Mouse (Mus musculus) urinary bladder, adult 2 months (tissue): ENCODE data around the gene Wwox. TPM values are rescaled to one million over a fixed set of nuclear protein-coding genes. Genes with fewer than 3 reads are reported as not detected.

Experiments
- DNase-seq: peaks from one replicate; pipeline ENCODE4 v3.0.0; 2022; ENCODE audit warnings: low spot score
- polyA plus RNA-seq: library from polyadenylated mRNA; depleted of rRNA; stranded (reverse); fragments of >200 nt; gene quantifications from 2 replicates; pipeline ENCODE4 v1.2.3, GENCODE M21; 2012

The Wwox gene
- polyA plus RNA-seq, 1 experiment, result 7.9 TPM

DNA sequence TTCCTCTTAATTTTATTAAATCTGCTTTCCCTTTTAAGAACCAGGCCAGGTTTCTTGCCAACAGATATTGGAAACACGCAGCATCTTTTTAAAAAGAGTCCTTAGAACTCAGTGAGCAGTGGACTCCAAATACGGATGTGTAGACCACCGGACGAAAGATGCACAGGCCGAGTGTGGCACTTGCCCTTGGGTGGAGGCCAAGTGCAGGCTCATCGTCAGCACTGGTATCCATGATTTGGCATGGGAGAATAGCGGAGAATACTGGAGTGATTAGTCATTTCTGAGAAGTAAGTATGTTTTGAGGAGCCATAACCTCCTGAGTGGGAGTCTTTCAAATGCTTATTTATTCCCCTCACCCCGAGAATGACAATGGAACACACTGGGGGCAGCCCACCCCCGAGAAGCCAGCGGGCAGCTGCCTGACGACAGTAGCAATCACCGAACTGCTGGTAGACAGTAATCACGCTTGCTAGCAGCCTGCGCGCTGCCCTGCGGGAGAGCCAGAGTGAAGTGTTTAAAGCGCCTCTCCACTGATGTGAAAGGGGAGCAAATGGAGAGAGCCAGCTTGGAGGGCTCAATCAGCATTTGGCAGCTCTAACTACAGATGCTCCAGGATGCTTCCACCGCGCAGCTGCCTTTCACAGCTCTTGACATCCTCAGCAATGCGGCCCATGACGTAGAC is 29.2 kb downstream of the Wwox start:
- no peak for DNase-seq

DNA sequence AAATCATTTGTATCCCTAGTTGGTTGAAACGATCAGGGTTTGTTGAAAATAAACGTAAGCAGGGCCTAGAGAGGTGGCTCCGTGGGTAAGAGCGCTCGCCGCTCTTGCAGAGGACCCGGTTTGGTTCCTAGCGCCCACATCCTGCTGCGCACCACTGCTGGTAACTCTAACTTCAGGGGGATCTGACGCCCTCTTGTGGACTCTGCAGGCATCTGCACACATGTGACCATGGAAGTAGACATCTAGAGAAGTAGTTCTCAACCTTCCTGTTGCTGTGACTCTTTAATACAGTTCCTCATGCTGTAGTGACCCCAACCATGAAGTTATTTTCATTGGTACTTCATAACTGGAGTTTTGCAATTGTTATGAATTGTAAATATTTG is 29.7 kb downstream of the Wwox start:
- DNase-seq, result no peak

- no peak for DNase-seq
Observed at GRCm38 (mm10) chr8:114473546-114473945, 34.1 kb downstream of the Wwox start.

GRCm38 (mm10) chr8:114476919-114477318 is 37.5 kb downstream of the Wwox start:
- no peak for DNase-seq

GRCm38 (mm10) chr8:114477790-114478189 is 38.3 kb downstream of the Wwox start:
- DNase-seq, result no peak

DNA sequence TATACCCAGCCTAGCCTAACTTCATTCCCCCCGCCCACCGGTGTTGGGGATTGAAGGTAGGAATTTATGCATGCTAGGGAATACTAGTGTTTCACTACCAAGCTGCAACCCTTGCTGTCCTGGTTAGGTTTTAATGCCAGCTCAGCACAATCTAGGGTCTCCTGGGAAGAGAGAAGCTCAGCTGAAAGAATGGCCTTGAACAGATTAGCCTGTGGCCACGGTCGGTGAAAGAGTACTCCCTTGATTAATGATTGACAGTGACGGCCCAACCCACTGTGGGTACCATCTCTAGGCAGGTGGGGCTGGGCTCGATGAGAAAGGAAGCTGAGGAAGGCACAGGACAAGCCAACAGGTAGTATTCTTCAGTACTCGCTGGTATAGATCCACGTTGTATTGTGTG is 40.3 kb downstream of the Wwox start:
- no peak for DNase-seq

DNA sequence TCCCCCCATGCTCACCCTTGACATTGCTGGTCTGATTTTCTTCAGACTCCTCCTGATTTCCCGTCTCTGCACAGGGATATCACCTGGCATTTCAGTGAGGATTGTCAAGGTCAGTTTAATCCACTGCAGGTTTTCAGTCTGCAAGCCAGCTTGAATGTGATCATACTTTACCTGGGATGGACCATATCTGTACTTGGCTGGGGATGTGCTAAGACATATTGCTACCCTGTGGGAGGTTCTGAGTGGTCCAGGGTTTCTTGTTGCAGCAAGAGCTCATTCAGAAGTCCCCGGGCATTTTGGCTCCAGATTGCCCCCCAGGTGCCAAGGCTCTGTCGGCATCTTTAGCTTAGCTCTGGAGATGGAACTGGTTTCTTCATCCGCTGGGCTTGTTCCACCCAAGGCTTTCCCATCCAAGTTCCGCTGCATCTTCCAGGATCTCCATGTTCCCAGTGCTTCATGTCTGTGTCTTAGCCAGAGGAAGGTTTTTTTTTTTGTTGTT is 52.3 kb downstream of the Wwox start:
- DNase-seq, result no peak

DNA sequence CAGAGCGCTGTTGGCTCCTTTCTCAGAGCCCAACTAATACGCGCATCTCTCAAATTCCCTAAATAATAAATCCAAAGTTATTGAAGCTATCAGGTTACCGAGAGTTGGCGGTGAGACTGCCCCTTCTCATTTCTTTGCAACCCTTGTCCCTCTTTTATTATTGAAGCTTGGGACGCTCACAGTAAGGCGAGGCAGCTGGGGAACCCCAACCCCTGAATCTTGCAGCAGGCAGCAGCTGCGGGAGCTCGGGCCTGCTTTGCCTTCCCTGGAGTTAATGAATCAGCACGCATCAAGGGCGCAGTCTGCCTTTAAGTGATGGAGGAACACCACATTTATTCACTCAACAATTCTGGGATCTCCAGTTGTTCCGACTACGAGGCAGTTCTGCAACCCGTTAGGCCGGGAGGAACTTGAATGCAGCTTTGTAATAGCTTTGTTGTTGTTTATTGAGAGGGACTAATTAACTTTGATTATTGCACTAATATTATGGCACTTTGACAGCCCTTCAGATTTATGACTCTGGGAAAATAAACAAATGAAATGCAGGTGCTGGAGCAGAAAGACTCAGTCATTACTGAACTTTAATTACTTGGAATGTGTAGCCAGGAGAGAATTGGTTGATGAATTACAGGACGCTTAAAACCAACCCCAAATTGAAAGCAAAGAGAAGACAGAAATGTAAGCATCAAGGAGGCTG is 60.1 kb downstream of the Wwox start:
- no peak for DNase-seq

- DNase-seq, result no peak
Observed at GRCm38 (mm10) chr8:114501906-114502305, 62.5 kb downstream of the Wwox start.

- DNase-seq, result no peak
Observed at GRCm38 (mm10) chr8:114503196-114503595, 63.7 kb downstream of the Wwox start.

DNA sequence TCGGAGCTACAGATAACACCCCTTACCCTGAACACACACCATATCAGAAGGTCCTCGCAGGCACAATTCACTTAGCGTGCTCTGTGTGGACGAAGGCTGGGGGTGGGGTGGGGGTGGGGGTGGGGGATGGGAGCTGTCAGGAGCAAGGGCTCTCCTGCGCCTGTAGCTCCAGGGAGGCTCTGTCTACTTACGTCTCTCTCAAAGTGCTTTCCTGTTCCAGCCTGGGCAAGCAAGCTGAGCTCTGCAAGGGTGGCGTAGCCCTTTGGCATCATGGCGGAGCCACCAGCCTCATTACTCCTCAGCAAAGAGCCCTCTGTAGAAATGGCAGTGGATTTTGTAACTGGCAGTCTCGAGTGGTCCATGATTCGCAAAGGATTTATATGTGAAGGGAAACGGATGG is 65.4 kb downstream of the Wwox start:
- no peak for DNase-seq

GRCm38 (mm10) chr8:114505351-114506347 is 66.2 kb downstream of the Wwox start:
- no peak for DNase-seq

- no peak for DNase-seq
Observed at GRCm38 (mm10) chr8:114507404-114507803, 67.9 kb downstream of the Wwox start.

DNA sequence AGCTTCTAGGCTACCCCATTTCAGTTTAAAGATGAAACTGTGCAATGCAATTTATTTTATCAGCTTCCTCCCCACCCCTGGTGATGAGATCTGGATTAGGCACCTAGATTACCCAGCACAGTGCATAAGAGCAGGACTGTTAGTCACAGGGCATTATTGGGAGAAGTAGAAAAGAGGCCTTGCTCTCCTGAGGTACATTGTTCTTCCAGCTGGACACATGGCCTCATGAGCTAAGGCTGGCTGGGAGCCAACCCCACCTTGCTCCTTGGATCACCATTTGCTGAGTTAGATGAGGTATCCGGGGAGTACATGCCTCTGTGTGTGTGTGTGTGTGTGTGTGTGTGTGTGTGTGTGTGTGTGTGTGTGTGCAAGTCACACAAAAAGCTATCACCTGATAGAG is 70.8 kb downstream of the Wwox start:
- no peak for DNase-seq

DNA sequence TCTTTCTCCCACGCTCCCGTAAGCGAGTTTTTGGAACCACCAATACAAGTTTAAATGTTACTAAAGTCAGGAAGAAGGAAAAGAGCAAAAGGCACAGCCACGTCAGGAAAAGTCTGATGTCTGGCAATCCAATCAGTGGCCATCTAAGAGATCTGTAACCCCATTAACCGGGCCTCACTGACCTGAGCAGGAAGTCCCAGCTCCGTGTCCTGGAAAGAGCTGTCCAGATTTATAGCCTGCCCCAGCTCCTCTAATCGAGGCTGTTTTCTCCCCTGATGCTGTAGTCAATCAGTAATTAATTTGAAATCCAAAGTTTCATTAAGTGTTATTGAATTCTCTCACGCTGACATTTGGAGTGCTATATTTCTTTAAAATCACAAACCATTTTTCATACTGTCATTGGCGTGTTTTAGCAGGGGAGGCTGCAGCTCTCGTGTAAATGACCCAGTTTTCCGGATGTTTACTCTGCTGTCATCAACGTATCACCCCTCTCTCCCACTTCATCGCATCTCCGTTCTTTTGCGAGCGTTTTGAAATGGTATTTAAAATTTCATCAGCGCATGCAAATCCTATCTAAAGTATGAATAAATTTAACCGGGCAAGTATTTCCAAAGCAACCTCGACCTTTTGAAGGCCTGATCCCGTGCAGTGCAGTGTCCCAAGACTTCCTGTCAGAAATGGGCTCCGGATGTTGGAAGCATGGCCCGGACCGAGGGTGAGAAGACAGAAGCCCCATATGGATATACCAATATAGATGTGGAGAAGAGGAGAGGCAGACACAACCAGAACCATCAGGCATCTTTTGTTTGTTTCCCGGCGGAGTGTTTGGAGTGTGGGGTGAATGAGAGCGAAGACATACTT is 72.8 kb downstream of the Wwox start:
- DNase-seq, result no peak

DNA sequence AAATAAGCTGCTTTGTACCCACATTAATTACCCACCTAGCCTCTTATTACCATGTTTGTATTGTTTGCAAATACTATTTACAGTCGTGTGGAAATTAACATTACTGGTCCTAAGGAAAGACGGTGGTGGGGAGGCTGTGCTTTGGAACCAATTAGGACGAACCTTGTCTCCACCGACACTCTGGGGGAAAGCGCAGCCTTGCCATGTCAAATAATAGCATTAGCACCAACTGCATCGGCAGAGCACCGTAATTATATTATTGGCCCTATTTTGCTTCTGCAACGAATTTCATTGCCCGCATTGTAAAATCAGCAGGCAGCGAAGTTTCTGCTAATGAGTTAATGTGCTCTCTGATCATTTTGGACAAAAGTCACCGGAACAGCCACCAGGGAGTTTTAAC is 75.2 kb downstream of the Wwox start:
- DNase-seq, result no peak

DNA sequence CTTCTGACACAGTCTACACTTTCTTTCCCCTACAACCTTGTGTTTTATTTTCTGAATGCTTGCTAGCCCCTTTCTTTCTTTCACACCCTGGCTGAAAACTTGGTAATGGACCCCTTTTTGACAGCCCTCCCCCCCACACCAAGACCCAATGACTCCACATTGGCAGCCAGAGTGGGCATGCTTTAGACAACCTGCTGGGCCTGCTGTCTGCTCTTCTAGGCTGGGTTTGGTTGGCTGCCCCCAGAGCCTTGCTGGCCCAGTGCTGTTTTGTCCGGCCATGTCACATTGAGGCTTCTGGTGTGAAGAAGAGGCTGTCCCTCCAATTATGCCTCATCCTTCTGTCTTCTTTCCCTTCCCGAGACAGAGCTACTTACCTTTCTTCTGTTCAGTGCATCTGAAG is 83.6 kb downstream of the Wwox start:
- no peak for DNase-seq

DNA sequence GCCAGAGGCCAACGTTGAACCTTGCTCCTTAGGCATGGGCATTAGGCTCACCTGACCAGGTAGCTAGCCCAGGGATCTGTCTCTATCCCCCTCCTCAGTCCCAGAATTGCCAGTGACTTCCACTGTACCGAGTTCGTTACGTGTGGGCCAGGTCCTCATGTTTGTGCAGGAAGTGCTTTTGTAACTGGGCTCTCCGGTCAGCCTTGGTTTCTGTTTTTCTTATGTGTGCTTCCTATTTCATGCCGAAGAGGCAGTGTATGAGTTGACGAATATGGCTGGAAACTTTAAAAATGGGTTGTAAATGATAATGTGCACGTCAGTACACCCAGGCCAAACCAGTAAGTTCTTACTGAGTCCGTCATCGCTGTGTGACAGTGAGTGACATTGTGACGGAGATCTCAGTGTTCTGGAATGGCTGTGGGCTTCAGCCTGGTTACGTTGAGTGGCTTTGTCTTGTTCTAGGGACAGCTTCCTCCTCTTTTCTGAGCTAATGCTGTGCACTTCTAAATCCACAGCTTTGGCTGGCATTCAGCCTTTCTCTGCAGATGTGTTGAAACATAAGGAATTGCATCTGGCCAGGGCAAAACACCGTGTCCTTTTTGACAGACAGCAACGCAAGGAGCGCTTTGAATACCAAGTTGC is 87.3 kb downstream of the Wwox start:
- no peak for DNase-seq

DNA sequence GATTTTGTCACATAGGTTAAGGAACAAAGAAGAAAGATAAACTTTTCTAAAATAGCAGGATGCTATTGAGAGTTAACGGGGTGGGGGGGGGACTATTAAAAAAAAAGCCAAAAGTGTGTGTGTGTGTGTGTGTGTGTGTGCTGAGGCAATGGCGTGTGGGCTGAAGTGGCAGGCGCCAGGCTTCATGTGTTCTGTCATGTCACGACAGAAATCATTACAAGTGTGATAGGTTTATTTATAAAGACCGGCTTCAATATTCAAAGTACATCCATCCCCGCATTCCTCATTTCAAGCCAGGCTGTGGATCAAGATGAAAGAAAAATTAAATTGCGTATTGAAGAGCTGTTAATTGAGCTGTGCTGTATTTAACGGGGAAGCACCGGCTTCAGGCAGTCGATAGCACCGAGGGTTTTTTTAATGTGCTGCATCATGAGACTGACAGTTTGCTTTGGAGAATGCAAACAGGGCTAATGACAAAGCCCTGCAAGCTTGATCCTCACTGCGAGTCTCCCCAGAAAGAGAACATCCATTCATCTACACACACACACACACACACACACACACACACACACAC is 88.3 kb downstream of the Wwox start:
- DNase-seq, result no peak

DNA sequence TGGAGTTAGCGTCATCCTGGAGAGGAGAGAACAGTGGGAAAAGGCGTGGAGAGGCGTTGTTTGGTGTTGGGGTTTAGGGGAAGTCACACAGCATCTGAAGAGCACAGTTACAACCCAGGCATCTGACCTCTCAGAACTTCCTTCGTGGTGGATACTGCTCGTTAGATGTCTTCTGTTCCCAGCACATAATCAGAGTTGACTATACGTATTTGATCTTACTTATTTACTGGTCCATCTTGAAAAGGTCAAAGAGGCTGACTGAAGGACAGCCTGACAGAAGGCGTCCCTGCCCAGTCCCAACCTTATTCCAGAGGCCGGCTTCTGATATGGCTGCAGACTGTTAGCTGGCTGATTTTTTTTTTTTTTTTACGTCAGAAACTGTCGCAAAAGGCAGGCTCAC is 90.1 kb downstream of the Wwox start:
- DNase-seq, result no peak
